In genomic region chr4:57204780-57205179, GRCm38 (mm10) we compare ENCODE assay signal across 11 mouse cellular contexts.
DNase-seq lines count a peak whose midpoint lies in the region; ATAC-seq lines count a peak whose summit lies in the region.
"Had no signal": no experiment of that assay in that cellular context is flagged by ENCODE, and none has a peak within 500 bp of the region (broad histone marks: within the 10 kb centered on the region; RNA-seq: fewer than 3 reads in every experiment).

No protein-coding gene starts in this region.

- ATAC-seq in cerebellum, adult (ENCODE audit: insufficient number of reproducible peaks, low FRiP score, low TSS enrichment), result no peak
- no peak for ATAC-seq in CD4-positive, CD25-positive, alpha-beta regulatory T cell, adult 4 months
- ATAC-seq: intestine, embryonic 15.5 days had no signal

- DNase-seq in cerebellum, adult 11 months, result peak; percentile 20
- DNase-seq in lung, postnatal 25 days (ENCODE audit: low spot score), result peak; percentile 14
- DNase-seq in lung, postnatal 14 days, result no peak
- peak; percentile 32 to 61 for DNase-seq in cerebellum, postnatal 25 days
- DNase-seq in skeletal muscle tissue, adult 2 months (ENCODE audit: low read depth, low spot score), result peak; percentile 86
- DNase-seq in kidney, postnatal 36 days, result no peak
- DNase-seq: adrenal gland, postnatal 14 days; right cerebral cortex, postnatal 25 days had no signal

Comparison
In these comparisons a context has a peak if more than half of its experiments do, and no peak if none do; other contexts are left out.
1. DNase-seq: peak in cerebellum, adult 11 months (single experiment), lung, postnatal 25 days (single experiment), cerebellum, postnatal 25 days (2 of 2) and skeletal muscle tissue, adult 2 months (single experiment); none in lung, postnatal 14 days (single experiment) and kidney, postnatal 36 days (0 of 2).